Mouse (Mus musculus) stomach, embryonic 16.5 days (tissue): ENCODE results near the gene Tfap2b. TPM values are rescaled to one million over a fixed set of nuclear protein-coding genes. Genes with fewer than 3 reads are reported as not detected.
A peak's percentile ranks its signal among the peaks of the same experiment; 100 is the strongest.

Experiments
- ATAC-seq: fragments of 200-750 bp; cut with Nextera tagmentation; 2 replicates; pipeline ENCODE4 v1.8.0; 2017; ENCODE audit warnings: moderate number of reproducible peaks, moderate TSS enrichment; ENCODE audit not compliant: insufficient read depth, low FRiP score
- H3K27ac ChIP-seq: fragments of 300-500 bp; sonication (generic); 2 replicates; pipeline ENCODE4 v1.5.1; 2014; ENCODE audit warnings: low read length
- H3K27me3 ChIP-seq: fragments of 300-500 bp; sonication (generic); 2 replicates; pipeline ENCODE4 v1.6.1; 2014; ENCODE audit warnings: low read length, control low read depth, mixed read lengths; ENCODE audit not compliant: control insufficient read depth, insufficient read depth
- H3K36me3 ChIP-seq: fragments of 300-500 bp; sonication (generic); 2 replicates; pipeline ENCODE4 v1.6.1; 2014; ENCODE audit warnings: low read length; ENCODE audit not compliant: control insufficient read depth, insufficient read depth
- H3K4me1 ChIP-seq: fragments of 300-500 bp; sonication (generic); 2 replicates; pipeline ENCODE4 v1.6.1; 2014; ENCODE audit warnings: low read length, control low read depth, mixed read lengths; ENCODE audit not compliant: control insufficient read depth, insufficient read depth
- H3K4me2 ChIP-seq: fragments of 300-500 bp; sonication (generic); 2 replicates; pipeline ENCODE4 v1.6.1; 2014; ENCODE audit warnings: low read depth, low read length, mixed read lengths
- H3K4me3 ChIP-seq: fragments of 300-500 bp; sonication (generic); replicated peaks from 2 replicates; pipeline ENCODE4 v1.5.1; 2014; ENCODE audit warnings: mild to moderate bottlenecking, low read length
- H3K9ac ChIP-seq: fragments of 300-500 bp; sonication (generic); 2 replicates; pipeline ENCODE4 v1.6.1; 2014; ENCODE audit warnings: low read length
- H3K9me3 ChIP-seq: fragments of 300-500 bp; sonication (generic); replicated peaks from 2 replicates; pipeline ENCODE4 v1.6.1; 2016; ENCODE audit warnings: low read length, control low read depth; ENCODE audit not compliant: control insufficient read depth
- WGBS: fragments of 180-500 bp; shearing (Covaris S2); extraction: QIAGEN DNeasy Blood & Tissue Kit; methylation state at CpG from one replicate; pipeline ENCODE4 v1.1.7; 2014; 5-methylcytosine and 5-hydroxymethylcytosine counted together
- polyA plus RNA-seq: library from polyadenylated mRNA; unstranded; fragments of >200 nt; fragmentation: Nextera tagmentation; extraction: Ambion mirVana; gene quantifications from 2 replicates; pipeline ENCODE4 v1.2.1, GENCODE M21; 2015

The Tfap2b gene
- polyA plus RNA-seq, 1 experiment from 2014 or later, result 0.08 TPM

DNA sequence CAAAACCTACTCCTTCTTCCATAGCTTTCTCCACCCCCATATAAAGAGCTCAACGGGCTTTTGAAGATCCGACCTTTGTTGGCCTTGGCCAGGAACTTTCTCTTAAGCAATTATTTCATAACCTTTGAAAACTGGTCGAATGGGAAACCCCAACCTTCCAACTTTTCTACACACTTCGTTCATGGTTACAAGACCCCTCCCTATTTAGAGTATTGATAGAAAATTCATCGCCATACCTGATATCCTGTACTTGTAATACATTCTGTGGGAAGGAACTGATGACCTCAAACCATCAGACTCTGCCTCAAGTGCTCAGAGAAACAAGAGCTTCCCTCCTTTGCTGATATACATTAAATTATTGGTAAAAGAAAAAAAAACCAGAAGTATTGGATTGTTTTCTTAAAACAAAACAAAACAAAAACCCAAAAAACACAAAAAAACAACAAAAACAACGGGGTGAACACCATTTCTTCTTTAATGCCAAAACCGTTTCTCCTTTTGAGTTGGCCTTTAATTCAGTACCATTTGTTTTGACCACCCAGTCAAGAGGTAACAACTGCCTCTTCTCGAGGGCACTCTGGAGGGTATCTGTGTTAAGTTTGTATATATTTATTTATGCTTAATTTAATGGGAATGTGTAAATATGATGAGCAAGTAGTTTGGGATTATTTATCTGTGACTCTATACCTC, 29.2 kb downstream of the Tfap2b start:
- WGBS, result 4% methylated on average over 8 of the region's 8 CpGs
- Histone ChIP-seq H3K4me3 (no peak overlapping the region), H3K9me3 (no peaks in the 10 kb centered on the region), H3K9ac (no peak overlapping the region), H3K4me2 (no peak overlapping the region), H3K4me1 (0 out of 2 replicates have a peak, but pooled peaks cover 2% of the 10 kb centered on the region), H3K27ac (no peak overlapping the region), H3K36me3 (no peaks in the 10 kb centered on the region), H3K27me3 (peaks cover 80% of the 10 kb centered on the region)
- ATAC-seq, result no peak

DNA sequence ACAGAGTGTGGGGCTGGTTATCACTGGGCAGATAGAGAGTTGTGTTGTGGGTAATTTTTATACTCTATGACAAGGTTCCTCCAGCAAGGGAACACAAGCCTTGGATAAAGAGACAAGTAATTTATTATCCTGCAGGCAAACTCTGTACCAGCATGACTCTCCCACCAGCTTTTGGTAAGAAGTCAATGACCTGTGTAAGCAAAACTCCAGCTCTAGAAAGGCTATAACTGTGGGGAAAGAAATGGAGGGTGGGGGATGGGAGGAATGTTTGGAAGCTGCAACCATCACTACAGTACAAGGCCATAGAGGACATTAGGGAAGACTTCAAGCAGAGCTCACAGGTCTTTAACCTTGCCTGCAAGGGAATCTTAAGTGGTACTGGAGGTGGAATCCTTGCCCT, 31.3 kb downstream of the Tfap2b start:
- H3K9me3 ChIP-seq, result no peaks in the 10 kb centered on the region
- no peak overlapping the region for H3K27ac ChIP-seq
- no peak overlapping the region for H3K9ac ChIP-seq
- H3K27me3 ChIP-seq, result peaks cover 72% of the 10 kb centered on the region
- no peak overlapping the region for H3K4me3 ChIP-seq
- ATAC-seq, result no peak
- 0 out of 2 replicates have a peak, but pooled peaks cover 2% of the 10 kb centered on the region for H3K4me1 ChIP-seq
- no peaks in the 10 kb centered on the region for H3K36me3 ChIP-seq
- H3K4me2 ChIP-seq, result no peak overlapping the region

- 0 out of 2 replicates have a peak, but pooled peaks cover 2% of the 10 kb centered on the region for H3K4me1 ChIP-seq
- no peaks in the 10 kb centered on the region for H3K36me3 ChIP-seq
- peak overlapping the region; percentile 38; the same call in 1 of the 2 replicates for H3K4me2 ChIP-seq
- H3K27ac ChIP-seq, result no peak overlapping the region
- H3K9me3 ChIP-seq, result no peaks in the 10 kb centered on the region
- H3K9ac ChIP-seq, result no peak overlapping the region; the same call in 1 of the 2 replicates
- ATAC-seq, result no peak
- WGBS, result 0% methylated on average over 19 of the region's 20 CpGs
- peaks cover 61% of the 10 kb centered on the region for H3K27me3 ChIP-seq
- H3K4me3 ChIP-seq, result peak overlapping the region; percentile 21
These were observed 32.6 kb downstream of the Tfap2b start for GRCm38 (mm10) chr1:19241316-19241715.

GRCm38 (mm10) chr1:19242021-19242420, 33.3 kb downstream of the Tfap2b start:
- 6% methylated on average over 8 of the region's 8 CpGs for WGBS
- no peak overlapping the region for H3K4me3 ChIP-seq
- H3K36me3 ChIP-seq, result no peaks in the 10 kb centered on the region
- peaks cover 53% of the 10 kb centered on the region for H3K27me3 ChIP-seq
- H3K9me3 ChIP-seq, result no peaks in the 10 kb centered on the region
- H3K27ac ChIP-seq, result no peak overlapping the region
- H3K4me1 ChIP-seq, result 0 out of 2 replicates have a peak, but pooled peaks cover 2% of the 10 kb centered on the region
- no peak for ATAC-seq
- H3K9ac ChIP-seq, result no peak overlapping the region
- no peak overlapping the region for H3K4me2 ChIP-seq

GRCm38 (mm10) chr1:19245032-19245431, 36.3 kb downstream of the Tfap2b start:
- Histone ChIP-seq H3K27ac (no peak overlapping the region), H3K4me1 (0 out of 2 replicates have a peak, but pooled peaks cover 2% of the 10 kb centered on the region), H3K9ac (no peak overlapping the region), H3K4me2 (no peak overlapping the region), H3K9me3 (no peaks in the 10 kb centered on the region), H3K4me3 (no peak overlapping the region), H3K36me3 (no peaks in the 10 kb centered on the region), H3K27me3 (peaks cover 33% of the 10 kb centered on the region)
- no peak for ATAC-seq
- 55% methylated on average over 4 of the region's 4 CpGs for WGBS

- Histone ChIP-seq H3K4me2 (no peak overlapping the region), H3K36me3 (no peaks in the 10 kb centered on the region), H3K4me1 (no peaks in the 10 kb centered on the region), H3K27ac (no peak overlapping the region), H3K27me3 (no peaks in the 10 kb centered on the region), H3K9ac (no peak overlapping the region), H3K4me3 (no peak overlapping the region), H3K9me3 (no peaks in the 10 kb centered on the region)
- no peak for ATAC-seq
- 58% methylated on average over 6 of the region's 6 CpGs for WGBS
These were observed 42.6 kb downstream of the Tfap2b start for GRCm38 (mm10) chr1:19251286-19251685.

GRCm38 (mm10) chr1:19269596-19269995, 60.9 kb downstream of the Tfap2b start:
- 76% methylated on average over 1 of the region's 1 CpGs for WGBS
- H3K9ac ChIP-seq, result no peak overlapping the region
- H3K4me2 ChIP-seq, result no peak overlapping the region
- H3K27ac ChIP-seq, result no peak overlapping the region
- no peak for ATAC-seq
- no peaks in the 10 kb centered on the region for H3K27me3 ChIP-seq
- no peaks in the 10 kb centered on the region for H3K36me3 ChIP-seq
- H3K4me3 ChIP-seq, result no peak overlapping the region
- H3K9me3 ChIP-seq, result no peaks in the 10 kb centered on the region
- H3K4me1 ChIP-seq, result no peaks in the 10 kb centered on the region

Other genes with a start within 250 kb of the Tfap2b start
- gene Tfap2d, start 105.9 kb upstream of the Tfap2b start, polyA plus RNA-seq, result not detected in 2 replicates